Mouse (Mus musculus): ENCODE data around the gene Gm20538. TPM values are rescaled to one million over a fixed set of nuclear protein-coding genes. Genes with fewer than 3 reads are reported as not detected.
A peak's percentile ranks its signal among the peaks of the same experiment; 100 is the strongest.

Gene Gm20538
- polyA plus RNA-seq, 1 experiment from 2014 or later: 0.97 TPM

DNA sequence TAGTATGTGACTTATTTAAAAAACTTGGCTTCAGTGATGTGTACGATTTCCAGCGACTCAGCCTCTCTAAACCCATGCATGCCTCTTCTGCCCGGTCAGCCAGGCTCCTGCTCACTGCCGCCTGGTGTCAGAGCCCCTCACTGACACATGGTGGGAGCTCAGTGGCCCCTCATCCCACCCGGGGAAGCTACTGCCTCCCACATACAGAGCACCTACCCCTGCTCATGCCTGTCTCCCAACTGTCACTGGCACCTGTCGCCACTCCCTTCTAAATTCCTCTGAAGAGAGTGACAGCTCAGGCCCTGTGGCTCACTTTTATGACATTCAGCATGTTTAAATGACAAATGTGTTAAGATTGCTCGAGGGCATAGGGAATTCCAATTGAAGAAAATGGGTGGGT lies 23.6 kb upstream of the Gm20538 start:
- no peaks in the 10 kb centered on the region for H3K27me3 ChIP-seq (ENCODE audit: control insufficient read depth, insufficient read depth, low read length)
- no peaks in the 10 kb centered on the region for H3K9me3 ChIP-seq (replicated peaks; ENCODE audit: control insufficient read depth, low read length)
- H3K36me3 ChIP-seq (ENCODE audit: control insufficient read depth, insufficient read depth, low read length): no peaks in the 10 kb centered on the region; the same call in 1 of the 2 replicates
- H3K9ac ChIP-seq (ENCODE audit: low read length): no peak overlapping the region
- no peak overlapping the region for H3K27ac ChIP-seq (ENCODE audit: low read length)
- H3K4me2 ChIP-seq (ENCODE audit: low read depth, low read length): no peak overlapping the region
- H3K4me3 ChIP-seq (replicated peaks; ENCODE audit: low read length): no peak overlapping the region
- no peaks in the 10 kb centered on the region for H3K4me1 ChIP-seq (ENCODE audit: control insufficient read depth, insufficient read depth, low read length)
- no peak for ATAC-seq (ENCODE audit: insufficient read depth, low FRiP score)
- WGBS: 68% methylated on average over 7 of the region's 7 CpGs

DNA sequence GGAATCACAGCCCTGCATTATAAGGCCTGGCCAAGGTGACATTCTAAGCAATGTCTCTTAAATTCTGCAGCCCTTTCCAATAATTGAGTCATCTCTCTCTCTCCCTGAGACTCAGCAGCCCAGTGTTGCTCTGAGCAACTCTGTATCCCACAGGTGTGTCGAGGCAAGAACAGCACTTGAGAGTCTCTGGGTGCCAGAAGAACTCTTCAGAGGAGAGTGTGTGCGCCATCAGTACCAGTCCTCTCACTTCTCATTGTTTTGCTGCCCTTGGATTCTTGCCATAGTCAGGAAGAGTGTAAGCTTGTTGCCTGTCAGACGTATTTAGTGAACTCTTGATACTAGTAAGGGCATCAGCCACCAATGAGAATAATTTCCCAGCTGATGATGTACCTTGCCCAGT lies 15.1 kb upstream of the Gm20538 start:
- 83% methylated on average over 3 of the region's 3 CpGs for WGBS
- no peaks in the 10 kb centered on the region for H3K27me3 ChIP-seq (ENCODE audit: control insufficient read depth, insufficient read depth, low read length)
- no peak overlapping the region for H3K4me2 ChIP-seq (ENCODE audit: low read depth, low read length)
- H3K27ac ChIP-seq (ENCODE audit: low read length): no peak overlapping the region
- ATAC-seq (ENCODE audit: insufficient read depth, low FRiP score): no peak
- peaks cover 19% of the 10 kb centered on the region for H3K36me3 ChIP-seq (ENCODE audit: control insufficient read depth, insufficient read depth, low read length)
- H3K9me3 ChIP-seq (replicated peaks; ENCODE audit: control insufficient read depth, low read length): no peaks in the 10 kb centered on the region
- H3K9ac ChIP-seq (ENCODE audit: low read length): no peak overlapping the region
- H3K4me3 ChIP-seq (replicated peaks; ENCODE audit: low read length): no peak overlapping the region
- peaks cover 10% of the 10 kb centered on the region for H3K4me1 ChIP-seq (ENCODE audit: control insufficient read depth, insufficient read depth, low read length)

DNA sequence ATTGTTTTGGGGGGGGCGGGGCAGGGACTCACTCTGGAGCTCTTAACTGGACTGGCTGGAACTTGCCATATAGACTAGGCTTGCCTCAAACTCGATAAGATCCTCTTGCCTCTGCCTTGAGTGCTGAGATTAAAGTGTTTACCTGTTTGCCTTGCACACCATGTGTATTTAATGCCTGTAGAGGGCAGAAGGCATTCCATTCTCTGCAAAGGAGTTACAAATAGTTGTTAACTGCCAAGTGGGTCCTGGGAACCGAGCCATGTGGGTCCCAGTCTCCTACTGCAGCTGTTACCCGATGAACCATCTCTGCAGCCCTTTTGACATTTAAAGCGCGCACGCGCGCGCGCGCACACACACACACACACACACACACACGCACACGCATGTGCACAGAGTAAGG lies 11.4 kb upstream of the Gm20538 start:
- H3K27ac ChIP-seq (ENCODE audit: low read length): no peak overlapping the region
- H3K4me1 ChIP-seq (ENCODE audit: control insufficient read depth, insufficient read depth, low read length): peaks cover 10% of the 10 kb centered on the region
- H3K27me3 ChIP-seq (ENCODE audit: control insufficient read depth, insufficient read depth, low read length): no peaks in the 10 kb centered on the region
- WGBS: 88% methylated on average over 14 of the region's 14 CpGs
- H3K36me3 ChIP-seq (ENCODE audit: control insufficient read depth, insufficient read depth, low read length): peaks cover 7% of the 10 kb centered on the region; the same call in 1 of the 2 replicates
- H3K4me3 ChIP-seq (replicated peaks; ENCODE audit: low read length): no peak overlapping the region
- H3K9me3 ChIP-seq (replicated peaks; ENCODE audit: control insufficient read depth, low read length): no peaks in the 10 kb centered on the region
- no peak overlapping the region for H3K4me2 ChIP-seq (ENCODE audit: low read depth, low read length)
- H3K9ac ChIP-seq (ENCODE audit: low read length): no peak overlapping the region
- ATAC-seq (ENCODE audit: insufficient read depth, low FRiP score): no peak

DNA sequence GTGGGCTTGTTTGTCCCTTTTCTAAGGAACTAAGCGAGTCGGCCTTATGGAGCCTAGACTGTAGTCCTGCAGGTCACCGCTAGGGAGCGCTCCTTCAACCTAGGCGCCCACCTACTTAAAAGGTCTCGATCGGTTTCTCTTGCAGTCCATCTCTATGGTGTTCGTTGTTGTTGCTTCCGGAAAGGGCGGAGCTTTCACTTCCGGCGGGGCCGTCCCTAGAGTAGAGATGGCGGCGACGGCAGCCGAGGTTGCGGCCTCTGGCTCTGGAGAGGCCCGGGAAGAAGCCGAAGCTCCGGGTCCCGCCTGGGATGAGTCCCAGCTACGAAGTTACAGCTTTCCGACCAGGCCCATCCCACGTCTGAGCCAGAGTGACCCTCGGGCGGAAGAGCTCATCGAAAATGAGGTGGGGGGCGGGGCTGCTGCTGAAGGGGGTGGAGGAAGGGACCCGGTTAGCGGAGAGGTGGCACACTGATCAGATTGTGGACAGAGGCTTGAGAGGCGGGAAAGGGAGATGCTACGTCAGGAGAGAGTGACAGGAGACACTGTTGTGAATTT lies 10.1 kb upstream of the Gm20538 start, which contains the start of gene Hif1an:
TSS of gene Hif1an (plus strand) at position 199 of the 555 bp plus-strand sequence.
- peak within 1 kb of the TSS; percentile 68 for H3K4me2 ChIP-seq (ENCODE audit: low read depth, low read length)
- no peaks in the 10 kb centered on the region for H3K9me3 ChIP-seq (replicated peaks; ENCODE audit: control insufficient read depth, low read length)
- peak; percentile 96 for ATAC-seq (ENCODE audit: insufficient read depth, low FRiP score)
- WGBS: under 1% methylated on average over 33 of the region's 33 CpGs
- H3K27ac ChIP-seq (ENCODE audit: low read length): peak within 1 kb of the TSS; percentile 66; the same call in 1 of the 2 replicates
- peak within 1 kb of the TSS; percentile 79 for H3K9ac ChIP-seq (ENCODE audit: low read length)
- no peaks in the 10 kb centered on the region; the same call in 1 of the 2 replicates for H3K36me3 ChIP-seq (ENCODE audit: control insufficient read depth, insufficient read depth, low read length)
- H3K27me3 ChIP-seq (ENCODE audit: control insufficient read depth, insufficient read depth, low read length): no peaks in the 10 kb centered on the region
- H3K4me3 ChIP-seq (replicated peaks; ENCODE audit: low read length): peak within 1 kb of the TSS; percentile 65
- H3K4me1 ChIP-seq (ENCODE audit: control insufficient read depth, insufficient read depth, low read length): peaks cover 10% of the 10 kb centered on the region

DNA sequence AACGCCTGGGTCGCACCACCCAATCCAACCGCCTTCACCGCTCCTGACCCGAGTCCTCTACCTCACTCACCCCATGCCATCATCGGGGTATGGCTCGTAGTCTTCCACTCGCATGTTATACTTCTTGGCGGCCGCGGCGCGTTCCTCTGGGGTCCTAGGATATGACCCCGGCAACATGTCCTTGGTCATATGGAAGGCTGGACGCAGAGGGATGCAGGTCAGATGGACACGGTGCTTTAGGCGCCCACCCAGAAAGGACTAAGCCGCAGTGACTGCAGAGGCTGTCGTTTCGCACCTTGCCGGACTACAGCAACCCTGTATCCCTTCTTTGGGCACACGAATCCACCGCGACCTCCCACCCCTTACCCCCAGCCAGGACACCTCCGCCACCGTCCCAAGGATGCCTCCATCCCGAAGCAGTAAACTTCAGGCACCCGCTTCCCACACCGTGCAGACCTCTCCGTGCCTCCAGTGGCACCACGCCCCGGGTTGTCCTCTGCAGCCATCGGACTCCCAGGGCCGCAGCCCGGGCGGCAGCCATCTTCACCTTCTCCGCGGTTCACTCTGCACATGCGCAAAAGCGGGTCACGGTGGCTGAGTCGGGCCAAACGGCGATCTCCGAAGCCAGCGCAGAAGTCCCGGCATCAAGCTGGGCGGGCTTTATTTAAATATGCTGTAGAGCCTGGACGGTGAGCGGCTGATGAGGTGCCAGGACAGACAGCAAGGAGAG lies 2.4 kb upstream of the Gm20538 start, which contains the start of gene Ndufb8:
TSS of gene Ndufb8 (minus strand) at position 580 of the 730 bp plus-strand sequence.
- Histone ChIP-seq H3K4me1 (ENCODE audit: control insufficient read depth, insufficient read depth, low read length) (peaks cover 6% of the 10 kb centered on the region), H3K4me3 (replicated peaks; ENCODE audit: low read length) (peak within 1 kb of the TSS; percentile 78), H3K27ac (ENCODE audit: low read length) (peak within 1 kb of the TSS; percentile 73; the same call in 1 of the 2 replicates), H3K9ac (ENCODE audit: low read length) (peak within 1 kb of the TSS; percentile 98), H3K27me3 (ENCODE audit: control insufficient read depth, insufficient read depth, low read length) (no peaks in the 10 kb centered on the region), H3K9me3 (replicated peaks; ENCODE audit: control insufficient read depth, low read length) (no peaks in the 10 kb centered on the region), H3K36me3 (ENCODE audit: control insufficient read depth, insufficient read depth, low read length) (peaks cover 11% of the 10 kb centered on the region; the same call in 1 of the 2 replicates), H3K4me2 (ENCODE audit: low read depth, low read length) (peak within 1 kb of the TSS; percentile 80)
- peak; percentile 89 for ATAC-seq (ENCODE audit: insufficient read depth, low FRiP score)
- WGBS: under 1% methylated on average over 50 of the region's 50 CpGs

DNA sequence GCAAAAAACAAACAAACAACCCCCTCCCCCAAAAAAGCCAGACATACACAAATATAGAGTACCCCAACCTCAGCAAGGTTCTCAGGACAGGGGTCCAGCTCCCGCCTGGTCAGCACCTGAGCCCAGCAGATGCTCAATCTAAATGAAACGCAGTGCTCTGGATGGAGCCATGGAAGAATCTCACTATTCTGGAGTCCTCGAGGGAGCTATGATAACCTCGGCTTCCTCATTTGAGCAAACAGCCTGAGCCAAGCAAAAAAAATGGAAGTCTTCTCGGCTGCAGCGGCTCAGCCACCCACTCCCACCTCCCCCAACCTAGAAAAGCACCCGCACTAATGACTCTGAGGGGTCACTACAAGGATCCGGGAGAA lies 1.8 kb upstream of the Gm20538 start:
- Histone ChIP-seq H3K27ac (ENCODE audit: low read length) (peak overlapping the region; percentile 73; the same call in 1 of the 2 replicates), H3K4me3 (replicated peaks; ENCODE audit: low read length) (peak overlapping the region; percentile 78), H3K9me3 (replicated peaks; ENCODE audit: control insufficient read depth, low read length) (no peaks in the 10 kb centered on the region), H3K9ac (ENCODE audit: low read length) (peak overlapping the region; percentile 98), H3K36me3 (ENCODE audit: control insufficient read depth, insufficient read depth, low read length) (peaks cover 16% of the 10 kb centered on the region; the same call in 1 of the 2 replicates), H3K4me2 (ENCODE audit: low read depth, low read length) (peak overlapping the region; percentile 80), H3K4me1 (ENCODE audit: control insufficient read depth, insufficient read depth, low read length) (peaks cover 6% of the 10 kb centered on the region), H3K27me3 (ENCODE audit: control insufficient read depth, insufficient read depth, low read length) (no peaks in the 10 kb centered on the region)
- ATAC-seq (ENCODE audit: insufficient read depth, low FRiP score): no peak
- 2% methylated on average over 8 of the region's 8 CpGs for WGBS

DNA sequence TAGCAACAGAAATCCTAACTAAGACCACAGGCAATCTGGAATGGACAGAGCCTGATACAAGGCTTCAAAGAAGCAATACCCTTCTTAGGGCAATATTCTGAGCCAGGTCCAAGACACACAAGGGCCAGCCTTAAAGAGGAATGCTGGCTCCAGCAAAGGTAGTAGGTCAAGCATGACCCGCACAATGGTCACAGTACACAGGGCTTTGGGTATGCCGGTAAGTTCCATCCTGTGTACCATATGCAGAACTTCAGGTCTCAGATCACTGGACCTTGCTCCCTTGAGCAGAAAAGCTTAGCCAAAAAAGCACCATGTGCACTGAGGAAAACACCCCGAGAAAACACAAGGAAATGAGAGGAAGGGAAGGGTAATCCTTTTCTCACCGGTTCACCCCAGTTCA lies 655 bp upstream of the Gm20538 start:
- Histone ChIP-seq H3K4me2 (ENCODE audit: low read depth, low read length) (no peak overlapping the region), H3K4me1 (ENCODE audit: control insufficient read depth, insufficient read depth, low read length) (peaks cover 6% of the 10 kb centered on the region), H3K27me3 (ENCODE audit: control insufficient read depth, insufficient read depth, low read length) (no peaks in the 10 kb centered on the region), H3K4me3 (replicated peaks; ENCODE audit: low read length) (no peak overlapping the region), H3K27ac (ENCODE audit: low read length) (no peak overlapping the region), H3K9ac (ENCODE audit: low read length) (no peak overlapping the region), H3K36me3 (ENCODE audit: control insufficient read depth, insufficient read depth, low read length) (peaks cover 20% of the 10 kb centered on the region; the same call in 1 of the 2 replicates), H3K9me3 (replicated peaks; ENCODE audit: control insufficient read depth, low read length) (no peaks in the 10 kb centered on the region)
- no peak for ATAC-seq (ENCODE audit: insufficient read depth, low FRiP score)
- 89% methylated on average over 4 of the region's 4 CpGs for WGBS

DNA sequence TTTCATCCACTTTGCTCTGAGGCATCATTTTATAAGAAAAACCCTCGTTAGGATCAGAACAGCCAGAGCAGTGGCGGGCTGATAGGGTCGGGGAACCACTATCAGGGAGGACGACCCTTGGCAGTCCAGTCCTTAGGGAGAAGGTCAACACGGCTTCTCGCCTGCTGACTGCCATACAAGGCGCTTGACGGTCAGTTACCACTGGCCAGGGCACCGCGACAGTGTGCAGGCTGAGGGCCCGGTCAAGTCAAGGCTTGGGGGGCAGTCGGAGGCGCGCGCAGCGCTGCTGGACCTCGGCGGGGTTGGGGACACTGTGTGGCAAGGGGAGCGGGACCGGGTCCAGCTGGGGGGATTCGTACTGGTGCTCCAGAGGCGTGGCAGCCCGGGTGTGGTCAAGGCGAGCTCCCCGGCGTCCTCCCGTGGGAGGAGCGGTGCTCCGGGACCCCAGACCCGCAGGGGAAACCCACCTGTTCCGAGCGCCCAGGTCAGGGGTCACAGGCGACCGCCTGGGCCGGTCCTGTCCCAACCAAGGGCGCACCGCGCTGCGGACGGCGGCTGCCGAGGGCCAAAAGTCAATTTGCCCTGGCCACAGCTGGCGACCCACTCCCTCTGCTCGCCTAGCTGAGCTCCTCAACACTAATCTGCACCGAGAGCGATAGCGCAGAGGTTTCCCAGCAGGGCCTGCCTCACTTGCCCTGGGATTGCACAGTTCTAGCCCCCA lies 7.2 kb downstream of the Gm20538 start, which contains the start of gene Sec31b:
TSS of gene Sec31b (minus strand) at position 544 of the 721 bp plus-strand sequence.
- H3K9ac ChIP-seq (ENCODE audit: low read length): peak within 1 kb of the TSS; percentile 70
- H3K4me1 ChIP-seq (ENCODE audit: control insufficient read depth, insufficient read depth, low read length): 0 out of 2 replicates have a peak, but pooled peaks cover 5% of the 10 kb centered on the region
- H3K27ac ChIP-seq (ENCODE audit: low read length): no peak within 1 kb of the TSS
- peak; percentile 40; the same call in 1 of the 2 replicates for ATAC-seq (ENCODE audit: insufficient read depth, low FRiP score)
- peaks cover 17% of the 10 kb centered on the region; the same call in 1 of the 2 replicates for H3K36me3 ChIP-seq (ENCODE audit: control insufficient read depth, insufficient read depth, low read length)
- peak within 1 kb of the TSS; percentile 51 for H3K4me3 ChIP-seq (replicated peaks; ENCODE audit: low read length)
- peaks cover 4% of the 10 kb centered on the region; the same call in 1 of the 2 replicates for H3K9me3 ChIP-seq (replicated peaks; ENCODE audit: control insufficient read depth, low read length)
- 1% methylated on average over 47 of the region's 47 CpGs for WGBS
- H3K27me3 ChIP-seq (ENCODE audit: control insufficient read depth, insufficient read depth, low read length): no peaks in the 10 kb centered on the region; the same call in 1 of the 2 replicates
- H3K4me2 ChIP-seq (ENCODE audit: low read depth, low read length): peak within 1 kb of the TSS; percentile 74

Data from stomach, embryonic 16.5 days (tissue).